ENCODE assay signal across 12 mouse cellular contexts in genomic region chr14:66441825-66442224, GRCm38 (mm10).
DNase-seq lines count a peak whose midpoint lies in the region; ATAC-seq and TF ChIP-seq lines count a peak whose summit lies in the region.
"Had no signal": no experiment of that assay in that cellular context is flagged by ENCODE, and none has a peak within 500 bp of the region (broad histone marks: within the 10 kb centered on the region; RNA-seq: fewer than 3 reads in every experiment).

No protein-coding gene starts in this region.

- no peak for ATAC-seq in heart, embryonic 11.5 days (replicated peaks; ENCODE audit: insufficient number of reproducible peaks, low FRiP score, low TSS enrichment)
- ATAC-seq in lung, embryonic 16.5 days (ENCODE audit: low read depth) = 0 out of 2 replicates have a peak, but pooled peaks have one; percentile 49
- ATAC-seq in liver, embryonic 11.5 days (replicated peaks; ENCODE audit: low FRiP score) = no peak

- no peak overlapping the region for H3K4me3 ChIP-seq in heart, adult 2 months
- H3K4me3 ChIP-seq in heart, embryonic 11.5 days (ENCODE audit: low read depth, low read length) = no peak overlapping the region
- H3K4me3 ChIP-seq in bone marrow macrophage, adult 2 months (ENCODE audit: insufficient read depth, low read length) = no peak overlapping the region
- H3K4me3 ChIP-seq in lung, embryonic 16.5 days (ENCODE audit: low read length) = no peak overlapping the region
- no peak overlapping the region for H3K4me3 ChIP-seq in liver, embryonic 11.5 days (ENCODE audit: low read depth, low read length)
- H3K4me3 ChIP-seq: embryonic facial prominence, embryonic 15.5 days; liver, embryonic 13.5 days had no signal

- no peak overlapping the region for H3K9ac ChIP-seq in heart, adult 2 months (ENCODE audit: low read depth, low read length)
- H3K9ac ChIP-seq in heart, embryonic 11.5 days (ENCODE audit: low read depth, low read length) = no peak overlapping the region
- peak overlapping the region; percentile 7; the same call in 1 of the 2 replicates for H3K9ac ChIP-seq in lung, embryonic 16.5 days (ENCODE audit: low read length)
- H3K9ac ChIP-seq in liver, embryonic 11.5 days (ENCODE audit: low read depth, low read length) = no peak overlapping the region
- H3K9ac ChIP-seq: embryonic facial prominence, embryonic 15.5 days; liver, embryonic 13.5 days had no signal

- TF ChIP-seq POLR2A in heart, adult 2 months (IDR thresholded peaks at IDR 0.05; ENCODE audit: insufficient read depth, low read depth, low read length) = no peak
- no peak for TF ChIP-seq POLR2A in bone marrow macrophage, adult 2 months (IDR thresholded peaks at IDR 0.05; ENCODE audit: borderline replicate concordance, low read depth, low read length)

- H3K27me3 ChIP-seq in heart, adult 2 months (ENCODE audit: control insufficient read depth, insufficient read depth, low read length) = no peaks in the 10 kb centered on the region
- no peaks in the 10 kb centered on the region for H3K27me3 ChIP-seq in heart, embryonic 11.5 days (ENCODE audit: control insufficient read depth, insufficient read depth, low read length)
- no peaks in the 10 kb centered on the region for H3K27me3 ChIP-seq in lung, embryonic 16.5 days (ENCODE audit: control insufficient read depth, insufficient read depth, low read depth, low read length)
- no peaks in the 10 kb centered on the region for H3K27me3 ChIP-seq in liver, embryonic 11.5 days (replicated peaks; ENCODE audit: control insufficient read depth, insufficient read depth, low read length)
- H3K27me3 ChIP-seq: CH12.LX; embryonic facial prominence, embryonic 15.5 days; liver, embryonic 13.5 days had no signal

- no peaks in the 10 kb centered on the region for H3K36me3 ChIP-seq in heart, adult 2 months (ENCODE audit: control insufficient read depth, insufficient read depth, low read length)
- no peaks in the 10 kb centered on the region for H3K36me3 ChIP-seq in heart, embryonic 11.5 days (ENCODE audit: control insufficient read depth, insufficient read depth, low read length)
- no peaks in the 10 kb centered on the region for H3K36me3 ChIP-seq in lung, embryonic 16.5 days (ENCODE audit: control insufficient read depth, insufficient read depth, low read length)
- no peaks in the 10 kb centered on the region for H3K36me3 ChIP-seq in liver, embryonic 11.5 days (ENCODE audit: control insufficient read depth, insufficient read depth, low read length)
- H3K36me3 ChIP-seq: embryonic facial prominence, embryonic 15.5 days; liver, embryonic 13.5 days had no signal

- intact Hi-C loops in heart, adult 2 months (cut with DNase I) = no loop called here
- intact Hi-C loops in gastrocnemius, postnatal 14 days (cut with DNase I; ENCODE audit: low total_unique reads) = no loop called here

- WGBS in heart, adult 2 months = 23% methylated on average over 4 of the region's 4 CpGs
- 40% methylated on average over 4 of the region's 4 CpGs for WGBS in heart, embryonic 11.5 days (ENCODE audit: insufficient replicate concordance)
- WGBS in lung, embryonic 16.5 days = 21% methylated on average over 4 of the region's 4 CpGs
- WGBS in liver, embryonic 11.5 days = 54% methylated on average over 4 of the region's 4 CpGs

- DNase-seq in heart, adult 2 months = peak; percentile 46 to 52
- peak; percentile 62 for DNase-seq in gastrocnemius, postnatal 14 days
- no peak for DNase-seq in thymus, adult 18-20 months
- no peak for DNase-seq in spleen, postnatal 14 days (ENCODE audit: low spot score in 2 of 2)
- DNase-seq in liver, embryonic 11.5 days (ENCODE audit: low spot score) = no peak
- DNase-seq: adrenal gland, adult 8-10 months; liver, embryonic 13.5 days had no signal

- peaks cover 1% of the 10 kb centered on the region; the same call in 1 of the 2 replicates for H3K4me1 ChIP-seq in heart, adult 2 months (ENCODE audit: control insufficient read depth, insufficient read depth, low read length)
- peaks cover 3% of the 10 kb centered on the region; the same call in 1 of the 2 replicates for H3K4me1 ChIP-seq in heart, embryonic 11.5 days (ENCODE audit: control insufficient read depth, insufficient read depth, low read length)
- H3K4me1 ChIP-seq in bone marrow macrophage, adult 2 months (ENCODE audit: control insufficient read depth, insufficient read depth, low read length) = peaks cover 25% of the 10 kb centered on the region
- no peaks in the 10 kb centered on the region for H3K4me1 ChIP-seq in lung, embryonic 16.5 days (replicated peaks; ENCODE audit: control insufficient read depth, insufficient read depth, low read length)
- no peaks in the 10 kb centered on the region for H3K4me1 ChIP-seq in liver, embryonic 11.5 days (replicated peaks; ENCODE audit: control insufficient read depth, insufficient read depth, low read length)
- H3K4me1 ChIP-seq: embryonic facial prominence, embryonic 15.5 days; liver, embryonic 13.5 days had no signal

- no peaks in the 10 kb centered on the region for H3K79me2 ChIP-seq in heart, adult 2 months (replicated peaks; ENCODE audit: control insufficient read depth, insufficient read depth, low read length)

- TF ChIP-seq CTCF in heart, adult 2 months (IDR thresholded peaks at IDR 0.05) = no peak
- TF ChIP-seq CTCF in bone marrow macrophage, adult 2 months (IDR thresholded peaks at IDR 0.05; ENCODE audit: low read depth, low read length) = no peak

- no peak overlapping the region for H3K27ac ChIP-seq in heart, adult 2 months
- no peak overlapping the region for H3K27ac ChIP-seq in heart, embryonic 11.5 days (ENCODE audit: low read depth, low read length)
- peak overlapping the region; percentile 20 for H3K27ac ChIP-seq in bone marrow macrophage, adult 2 months (ENCODE audit: insufficient read depth, low read depth, low read length)
- H3K27ac ChIP-seq in lung, embryonic 16.5 days (ENCODE audit: low read length) = no peak overlapping the region
- H3K27ac ChIP-seq in liver, embryonic 11.5 days (ENCODE audit: low read depth, low read length) = no peak overlapping the region
- H3K27ac ChIP-seq: embryonic facial prominence, embryonic 15.5 days; liver, embryonic 13.5 days had no signal

- H3K9me3 ChIP-seq in heart, embryonic 11.5 days (replicated peaks; ENCODE audit: control insufficient read depth, low read length) = no peaks in the 10 kb centered on the region
- H3K9me3 ChIP-seq in lung, embryonic 16.5 days (ENCODE audit: control insufficient read depth, low read length) = no peaks in the 10 kb centered on the region
- H3K9me3 ChIP-seq in liver, embryonic 11.5 days (ENCODE audit: control insufficient read depth, low read length) = no peaks in the 10 kb centered on the region
- H3K9me3 ChIP-seq: embryonic facial prominence, embryonic 15.5 days; liver, embryonic 13.5 days had no signal

- H3K4me2 ChIP-seq in heart, embryonic 11.5 days = no peak overlapping the region
- no peak overlapping the region for H3K4me2 ChIP-seq in lung, embryonic 16.5 days (ENCODE audit: low read depth, low read length)
- no peak overlapping the region for H3K4me2 ChIP-seq in liver, embryonic 11.5 days
- H3K4me2 ChIP-seq: embryonic facial prominence, embryonic 15.5 days; liver, embryonic 13.5 days had no signal

- no peak for TF ChIP-seq EP300 in heart, adult 2 months (IDR thresholded peaks at IDR 0.05; ENCODE audit: insufficient read depth, low read depth, low read length)

Comparison
In these comparisons a context has a peak if more than half of its experiments do, and no peak if none do; other contexts are left out.
1. DNase-seq: peak in heart, adult 2 months (2 of 2) and gastrocnemius, postnatal 14 days (single experiment); none in thymus, adult 18-20 months (0 of 2), spleen, postnatal 14 days (0 of 2) and liver, embryonic 11.5 days (single experiment).